Mouse (Mus musculus) skeletal muscle tissue, adult 2 months (tissue): ENCODE data around the gene Bcat1.
A peak's percentile ranks its signal among the peaks of the same experiment; 100 is the strongest.

Source experiments
- DNase-seq: peaks from one replicate; pipeline ENCODE4 v3.0.0-alpha.2; 2012; ENCODE audit warnings: low read depth, low spot score

Bcat1 gene

DNA sequence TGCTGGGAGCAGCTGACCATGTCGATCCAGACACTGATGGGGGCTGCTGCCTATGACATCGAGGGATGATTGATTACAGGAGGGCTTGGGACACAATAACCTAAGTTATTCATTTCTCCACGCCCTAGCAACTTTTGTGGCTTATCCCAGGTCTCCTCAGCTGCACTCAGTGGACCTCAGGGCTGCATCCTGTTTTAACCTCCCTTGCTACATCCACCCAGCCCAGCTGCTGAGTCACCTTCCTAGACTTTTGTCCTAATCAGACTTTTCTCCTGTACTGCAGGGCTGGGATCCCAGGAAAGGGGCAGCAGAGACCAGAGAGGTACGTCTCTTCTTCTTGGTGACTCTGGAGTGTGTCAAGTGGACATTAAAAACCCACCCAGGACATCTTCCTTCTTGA is 19.9 kb downstream of the Bcat1 start:
- no peak for DNase-seq

DNA sequence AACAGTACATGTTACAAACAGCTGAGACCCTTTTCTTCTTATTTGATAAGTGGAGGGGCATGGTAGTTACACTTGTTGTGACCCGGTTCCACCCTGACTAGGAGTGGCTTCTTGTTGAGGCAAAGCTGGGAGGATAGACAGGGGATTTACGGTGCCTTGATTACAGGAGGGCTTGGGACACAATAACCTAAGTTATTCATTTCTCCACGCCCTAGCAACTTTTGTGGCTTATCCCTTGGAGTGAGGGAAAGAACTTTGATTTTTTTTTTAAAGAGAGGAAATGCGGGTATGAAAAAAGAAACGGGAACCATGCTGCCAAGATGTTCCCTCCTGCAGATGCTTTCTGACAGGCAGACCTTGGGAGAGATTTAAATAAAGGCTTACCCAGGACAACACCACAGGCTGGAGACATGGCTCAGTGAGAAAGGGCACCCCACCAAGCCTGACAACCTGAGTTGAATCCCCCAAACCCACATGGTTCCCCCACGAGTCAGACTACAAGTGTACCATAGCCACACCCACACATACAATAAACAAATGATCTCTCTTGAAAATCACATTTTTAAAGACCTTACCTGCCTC is 20.6 kb downstream of the Bcat1 start:
- no peak for DNase-seq

DNA sequence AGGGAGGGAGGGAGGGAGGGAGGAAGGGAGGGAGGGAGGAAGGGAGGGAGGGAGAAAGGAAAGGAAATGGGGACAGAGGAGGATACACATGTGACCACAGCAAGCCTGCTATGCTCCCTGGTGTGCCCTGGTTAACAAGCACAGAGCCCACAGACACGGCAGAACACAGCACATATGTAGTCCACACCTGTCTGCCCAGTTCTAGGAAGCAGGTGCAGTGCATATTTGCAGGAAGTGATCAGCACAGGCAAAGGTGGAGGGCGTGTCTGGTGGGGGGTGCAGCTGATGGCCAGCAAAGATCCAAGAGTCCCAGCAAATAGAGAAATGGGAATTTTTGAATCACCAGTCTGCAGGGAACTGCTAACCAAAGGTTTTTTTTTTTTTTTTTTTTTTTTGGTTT is 23.3 kb downstream of the Bcat1 start:
- DNase-seq: no peak

DNA sequence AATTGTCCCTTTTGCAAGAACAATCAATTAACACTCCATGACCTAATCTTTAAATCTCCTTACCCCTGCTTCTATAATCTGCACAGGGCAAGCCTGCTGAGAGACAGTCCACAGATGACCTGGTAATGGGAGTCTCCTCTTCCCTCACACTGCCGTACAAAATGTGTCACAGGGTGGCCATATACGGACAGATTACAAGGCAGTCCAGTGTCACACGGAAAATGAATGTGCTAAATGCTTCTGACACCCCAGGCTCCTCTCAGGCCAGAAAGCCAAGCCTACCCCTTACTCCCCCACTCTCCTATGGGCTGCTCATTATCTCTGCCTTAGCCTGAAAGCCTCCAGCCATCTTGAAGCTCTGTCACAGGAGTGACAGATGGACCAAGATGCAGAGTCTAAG is 25.1 kb downstream of the Bcat1 start:
- no peak for DNase-seq

DNA sequence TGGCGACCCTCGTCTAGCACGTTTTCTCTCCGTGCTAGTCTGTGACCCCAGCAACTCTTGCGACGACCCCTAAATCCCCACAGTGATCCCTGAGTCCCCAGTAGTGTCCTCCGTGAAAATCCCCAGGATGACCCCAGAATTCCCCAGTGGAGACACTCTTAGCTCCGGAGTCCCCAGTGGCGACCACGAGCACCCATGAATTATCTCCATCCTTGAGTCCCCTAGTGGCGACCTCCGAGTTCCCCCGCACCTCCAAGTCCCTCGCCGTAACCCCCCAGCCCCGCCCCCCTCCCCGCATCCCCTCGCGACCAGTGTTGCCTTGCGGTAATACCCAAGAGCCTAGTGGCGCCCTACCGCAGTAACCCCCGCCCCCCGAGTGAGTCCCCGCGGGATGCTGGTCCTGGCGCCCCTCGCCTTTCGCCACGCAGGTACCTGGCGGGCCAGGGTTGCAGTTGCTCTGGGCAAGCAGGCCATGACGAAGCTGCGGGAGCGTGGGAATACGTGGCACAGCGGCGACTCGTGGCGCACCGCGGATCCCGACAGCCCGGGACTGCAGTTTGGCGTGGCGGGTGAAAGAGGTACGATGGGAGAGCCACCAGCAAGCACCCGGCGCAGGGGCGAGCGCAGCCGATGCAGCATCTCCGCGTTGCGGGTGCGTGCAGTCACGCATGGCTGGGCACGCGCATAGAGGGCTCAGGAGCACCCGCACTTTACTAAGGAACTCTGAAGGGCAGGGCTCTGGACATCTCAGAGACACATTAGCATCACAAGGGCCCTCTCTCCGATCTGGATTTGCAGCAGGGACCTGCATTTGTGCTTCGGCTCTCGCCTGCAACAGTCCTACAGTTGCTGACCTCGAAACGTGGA is 27.6 kb downstream of the Bcat1 start:
- DNase-seq: no peak

DNA sequence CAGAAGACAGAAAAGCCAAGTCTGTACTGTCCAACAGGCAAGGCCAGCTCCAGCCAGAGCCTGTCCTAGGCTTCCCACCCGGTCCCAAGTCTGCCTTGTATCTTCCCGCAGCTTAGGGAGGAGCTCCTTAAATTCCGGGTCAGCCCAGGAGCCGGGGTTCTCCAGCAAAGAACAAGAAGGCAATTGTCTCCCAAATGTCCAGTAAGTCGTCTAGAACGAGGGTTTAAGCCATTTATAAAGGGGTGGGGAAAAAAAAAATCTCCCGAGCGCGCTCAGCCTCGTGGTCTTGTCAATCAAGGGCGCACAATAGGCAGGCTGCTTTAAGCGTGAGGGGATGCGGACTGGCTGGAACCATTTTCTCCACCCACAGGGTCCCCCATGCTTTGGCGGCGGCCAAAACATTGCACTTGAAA is 28.5 kb downstream of the Bcat1 start:
- DNase-seq: no peak

DNA sequence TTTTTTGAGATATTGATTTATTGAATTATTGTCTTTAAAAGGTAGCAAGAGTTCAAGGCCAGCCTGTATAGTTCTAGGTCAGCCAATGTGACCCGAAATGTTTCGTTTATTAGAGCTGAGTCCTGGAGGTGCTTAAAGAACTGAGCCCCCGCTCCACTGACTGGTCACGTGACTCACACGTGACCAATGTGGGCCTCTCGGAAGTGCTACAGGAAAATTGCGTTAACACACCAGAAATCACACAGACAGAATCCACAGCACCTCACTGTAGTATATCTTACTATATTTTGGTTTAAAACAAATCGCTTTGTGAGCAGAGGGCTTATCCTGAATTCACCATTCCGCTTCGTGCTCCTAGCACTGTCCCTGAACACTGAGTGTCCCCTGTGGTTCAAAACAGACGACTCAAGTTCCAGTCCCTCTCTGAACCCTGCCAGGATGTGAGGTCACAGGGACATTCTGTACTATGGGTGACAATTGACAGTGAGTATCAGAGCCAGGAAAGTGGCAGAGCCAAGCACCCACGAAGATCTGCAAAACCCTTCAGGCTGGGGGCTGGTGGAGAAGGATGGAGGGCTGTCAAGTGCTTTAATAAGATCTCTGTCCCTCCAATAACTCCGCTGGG is 29.6 kb downstream of the Bcat1 start:
- no peak for DNase-seq

DNA sequence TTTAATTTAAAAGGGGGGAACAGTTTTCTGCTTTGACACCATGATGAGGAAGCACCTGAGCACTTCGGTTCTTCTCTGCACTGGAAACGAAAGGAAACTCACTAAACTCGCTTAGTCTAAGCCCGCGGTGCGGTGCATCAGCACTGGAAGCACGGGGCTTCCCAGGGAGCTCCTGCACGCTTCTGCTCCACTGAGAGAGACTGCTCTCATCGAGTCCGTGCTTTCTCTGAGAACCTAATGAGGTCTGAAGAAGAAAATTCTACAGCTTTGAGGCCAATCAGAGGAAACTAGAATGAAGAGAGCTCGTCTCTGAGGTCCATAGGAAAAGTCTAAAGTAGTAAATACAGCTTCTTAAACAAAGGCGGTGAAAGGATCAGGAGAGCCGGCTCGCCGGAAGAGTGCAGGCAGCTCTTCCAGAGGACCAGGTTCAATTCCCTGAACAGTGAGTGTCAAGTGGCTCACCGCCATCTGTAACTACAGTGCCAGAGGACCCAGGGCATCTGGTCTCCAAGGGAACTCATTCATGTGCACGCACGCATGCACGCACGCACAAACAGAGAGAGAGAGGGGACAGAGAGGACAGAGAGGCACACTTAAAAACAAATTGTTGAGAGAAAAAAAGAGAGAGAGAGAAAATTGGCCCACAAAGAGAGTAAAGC is 30.9 kb downstream of the Bcat1 start:
- DNase-seq: no peak

DNA sequence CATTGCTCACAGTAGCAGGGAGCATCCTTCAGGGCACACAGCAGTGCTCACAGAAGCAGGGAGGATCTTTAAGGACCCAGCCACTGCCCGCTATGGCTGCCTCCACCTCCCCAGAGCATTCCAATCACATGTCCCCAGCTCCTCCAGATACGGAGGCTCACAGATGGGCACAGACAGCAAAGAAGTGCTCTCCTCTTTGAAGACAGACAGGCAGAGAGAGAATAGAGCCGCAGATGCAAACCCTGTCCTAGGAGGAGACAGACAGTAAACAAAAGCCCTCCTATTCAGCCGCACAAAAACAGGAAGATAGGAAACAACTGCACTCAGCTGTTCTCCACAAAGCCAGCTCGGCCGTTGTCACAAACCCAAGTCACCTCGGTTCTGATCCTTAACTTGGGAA is 35.3 kb downstream of the Bcat1 start:
- no peak for DNase-seq

DNA sequence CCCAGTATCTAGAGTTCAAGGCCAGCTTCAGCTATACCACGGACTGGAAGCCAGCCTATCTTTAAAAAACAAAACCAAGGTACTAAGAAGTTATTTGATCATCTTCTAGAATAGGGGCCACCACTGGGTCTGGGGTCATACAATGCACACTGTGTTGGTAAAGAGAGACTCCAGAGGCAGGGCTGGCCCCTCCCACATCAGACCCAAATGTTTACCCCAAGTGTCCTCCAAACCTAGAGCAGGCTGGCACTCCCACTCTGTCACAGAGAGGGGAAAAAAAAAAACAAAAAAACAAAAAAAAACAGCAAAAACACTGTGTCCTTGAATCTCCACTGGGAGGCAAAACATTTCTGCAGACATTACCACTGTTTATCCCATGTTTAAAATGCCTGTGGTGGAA is 38.4 kb downstream of the Bcat1 start:
- DNase-seq: no peak

DNA sequence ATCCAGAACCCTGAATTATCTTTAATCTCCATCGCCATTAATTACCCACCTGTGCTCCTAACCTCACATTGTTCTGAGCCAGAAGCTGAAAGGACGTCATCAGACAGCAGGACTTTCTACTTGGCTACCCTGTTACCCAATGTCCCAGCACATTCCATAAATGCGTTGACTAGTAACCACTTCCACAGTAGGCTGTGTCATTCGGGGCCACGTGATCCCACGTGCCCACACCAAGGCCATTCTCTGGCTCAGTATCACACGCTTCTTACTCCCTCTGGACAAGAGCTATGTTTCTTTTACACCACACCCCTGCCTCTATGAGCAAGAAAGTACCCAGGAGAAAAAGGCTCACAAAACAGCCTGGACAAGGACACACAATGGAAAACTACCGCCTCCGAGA is 40.6 kb downstream of the Bcat1 start:
- DNase-seq: no peak

DNA sequence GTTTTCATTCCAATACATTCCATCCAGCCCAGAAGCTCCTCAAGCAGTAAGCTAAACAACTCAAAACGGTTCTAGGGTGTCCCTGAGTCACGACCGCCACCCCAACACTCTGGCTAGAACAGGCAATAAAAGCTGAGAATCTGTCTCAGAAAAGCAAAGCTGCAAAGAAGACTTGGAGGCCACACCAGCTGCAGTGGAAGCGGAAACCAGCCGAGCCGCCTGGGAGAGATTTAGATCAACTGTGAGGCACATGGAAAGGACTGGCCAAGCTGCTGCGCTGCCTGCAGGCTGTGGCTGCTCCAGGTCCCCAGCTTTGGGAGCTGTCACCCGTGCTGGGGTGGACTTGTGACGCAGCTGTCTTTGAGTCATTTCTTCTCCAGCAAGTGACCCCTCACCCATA is 45.4 kb downstream of the Bcat1 start:
- DNase-seq: no peak

DNA sequence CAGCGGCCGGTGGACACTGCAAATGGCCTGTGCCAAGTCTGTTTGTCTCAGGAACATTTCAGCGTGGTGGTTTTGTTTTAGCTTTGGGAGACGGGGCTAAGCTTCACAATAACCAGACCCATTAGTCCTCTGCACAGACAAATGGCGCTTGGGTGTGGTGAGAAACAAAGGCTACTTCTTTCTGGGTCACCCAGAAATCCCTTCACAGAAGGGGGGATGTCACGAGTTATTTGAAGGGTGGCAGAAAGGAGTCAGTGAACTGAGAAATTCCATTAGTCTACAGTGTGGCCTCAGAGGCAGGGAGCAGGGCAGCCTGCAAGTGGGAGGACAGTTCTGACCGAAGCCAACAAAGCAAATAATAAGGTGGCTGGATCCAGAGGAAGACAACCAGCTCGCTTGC is 52.0 kb downstream of the Bcat1 start:
- no peak for DNase-seq

DNA sequence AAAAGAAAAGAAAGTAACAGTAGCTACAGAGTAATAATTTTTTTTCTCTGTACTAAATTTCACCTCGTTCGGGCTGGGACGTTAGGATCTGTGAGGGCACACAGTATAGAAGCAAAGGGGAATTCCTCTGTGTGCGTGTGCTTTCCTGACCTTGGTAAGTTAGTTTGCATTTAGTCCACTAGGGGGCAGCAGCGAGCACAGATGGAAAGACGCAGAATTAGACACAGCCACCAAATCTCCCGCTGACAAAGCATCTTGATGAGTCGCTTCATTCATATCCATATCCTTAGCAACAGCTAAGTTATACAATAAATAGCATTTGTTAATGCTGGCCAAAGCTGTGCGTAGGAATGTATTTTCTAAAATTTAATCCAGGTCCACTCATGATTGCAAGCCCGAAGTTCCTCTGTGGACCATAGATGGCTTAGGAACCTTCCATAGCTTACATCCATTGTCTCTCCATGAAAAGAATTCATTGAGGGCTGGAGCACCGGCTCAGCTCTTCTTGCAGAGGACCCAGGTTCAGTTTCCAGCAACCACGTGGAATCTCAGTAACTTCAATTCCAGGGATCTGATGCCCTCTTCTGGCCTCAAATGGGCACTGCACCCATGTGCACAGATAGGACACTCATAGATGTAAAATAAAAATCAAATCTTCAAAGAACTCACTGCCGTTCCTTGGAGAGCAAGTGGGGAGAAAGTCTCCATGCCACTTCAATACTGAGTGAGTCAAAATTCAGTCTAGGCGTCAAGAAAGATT is 52.8 kb downstream of the Bcat1 start:
- DNase-seq: no peak

DNA sequence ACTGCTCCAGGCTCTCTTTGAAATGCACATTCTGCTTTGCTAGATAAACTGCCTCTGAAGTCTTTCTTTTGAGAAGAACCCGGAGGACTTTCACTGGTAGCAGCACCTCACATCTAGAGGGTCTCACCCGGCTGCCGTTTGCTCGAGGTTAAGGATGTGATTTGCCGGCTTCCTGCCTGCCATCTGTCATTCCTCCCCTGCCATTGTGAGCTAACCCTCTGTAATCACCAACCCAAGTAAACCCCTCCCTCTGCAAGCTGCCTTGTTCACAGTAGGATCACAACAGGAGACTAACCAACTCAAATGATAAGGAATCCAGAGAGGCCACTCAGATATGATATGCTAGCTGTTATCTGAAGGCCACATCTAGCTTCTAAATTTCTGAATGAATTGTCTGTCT is 53.6 kb downstream of the Bcat1 start:
- DNase-seq: no peak

DNA sequence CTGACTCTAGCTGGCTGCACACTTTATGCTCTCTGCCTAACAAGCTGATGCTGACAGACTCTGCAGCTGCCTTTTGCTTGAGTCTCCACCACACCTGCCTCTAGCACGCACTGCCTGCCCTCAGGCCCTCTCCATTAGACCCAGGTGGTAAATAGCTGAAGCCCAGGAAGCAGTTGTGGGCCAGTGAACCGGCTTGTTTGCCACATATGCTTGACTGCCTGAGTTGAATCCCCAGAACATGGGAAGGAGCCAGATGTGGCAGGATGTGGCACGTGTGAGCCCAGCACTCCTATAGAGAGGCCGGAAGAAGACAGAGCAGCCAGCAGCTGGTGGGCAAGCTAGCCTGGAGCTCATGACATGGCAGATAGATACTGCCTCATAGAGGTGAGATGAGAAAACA is 55.4 kb downstream of the Bcat1 start:
- peak; percentile 10 for DNase-seq

DNA sequence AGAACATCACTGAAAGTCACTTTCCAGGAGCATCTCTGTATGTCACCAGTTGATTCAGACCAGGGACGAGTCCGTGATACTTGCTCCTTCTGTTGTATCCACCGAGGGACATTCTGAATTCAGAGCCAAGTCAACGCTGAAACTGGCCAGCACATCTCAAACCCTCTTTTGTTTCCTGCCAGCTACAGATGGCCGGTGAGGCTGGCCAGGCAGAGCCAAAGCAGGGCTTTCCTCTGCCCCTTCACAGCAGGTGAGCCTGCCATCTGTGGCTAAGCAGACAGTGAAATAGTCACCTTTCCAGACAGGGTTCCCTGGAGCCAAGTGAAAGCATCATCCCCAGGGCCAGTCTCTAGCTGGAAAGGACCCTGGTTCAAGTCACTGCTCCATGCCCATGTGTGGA is 57.7 kb downstream of the Bcat1 start:
- DNase-seq: no peak

DNA sequence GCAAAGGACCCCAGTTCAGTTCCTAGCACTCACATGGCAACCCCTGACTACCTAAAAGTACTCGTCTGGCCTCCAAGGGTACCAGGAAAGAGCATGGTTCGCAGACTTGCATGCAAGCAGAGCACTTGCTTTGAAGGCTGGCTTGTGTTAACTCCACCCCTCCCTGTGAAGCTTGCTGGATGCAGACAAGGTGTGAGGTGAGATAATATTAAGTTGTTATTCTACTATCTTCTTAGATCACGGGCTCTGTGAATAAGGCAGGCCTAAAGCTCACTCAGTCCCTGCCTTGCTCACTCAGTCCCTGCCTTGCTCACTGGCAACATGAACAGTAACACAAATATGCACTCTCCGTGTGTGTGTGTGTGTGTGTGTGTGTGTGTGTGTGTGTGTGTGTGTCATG is 58.5 kb downstream of the Bcat1 start:
- no peak for DNase-seq

DNA sequence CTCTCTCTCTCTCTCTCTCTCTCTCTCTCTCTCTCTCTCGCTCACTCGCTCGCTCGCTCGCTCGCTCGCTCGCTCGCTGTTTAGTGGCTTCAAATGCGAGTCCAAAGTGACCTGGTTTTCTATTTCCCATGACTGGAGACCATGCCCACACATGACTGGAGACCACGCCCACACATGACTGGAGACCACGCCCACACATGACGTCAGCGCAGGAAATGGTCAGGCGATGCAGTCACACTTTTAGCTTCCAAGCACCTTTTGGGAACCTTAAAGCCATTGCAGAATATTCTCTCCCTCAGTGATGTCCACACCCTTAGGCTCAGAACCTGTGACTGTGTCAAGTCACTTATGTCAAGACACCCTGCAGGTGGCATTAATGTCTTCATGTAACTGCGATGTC is 59.3 kb downstream of the Bcat1 start:
- no peak for DNase-seq

DNA sequence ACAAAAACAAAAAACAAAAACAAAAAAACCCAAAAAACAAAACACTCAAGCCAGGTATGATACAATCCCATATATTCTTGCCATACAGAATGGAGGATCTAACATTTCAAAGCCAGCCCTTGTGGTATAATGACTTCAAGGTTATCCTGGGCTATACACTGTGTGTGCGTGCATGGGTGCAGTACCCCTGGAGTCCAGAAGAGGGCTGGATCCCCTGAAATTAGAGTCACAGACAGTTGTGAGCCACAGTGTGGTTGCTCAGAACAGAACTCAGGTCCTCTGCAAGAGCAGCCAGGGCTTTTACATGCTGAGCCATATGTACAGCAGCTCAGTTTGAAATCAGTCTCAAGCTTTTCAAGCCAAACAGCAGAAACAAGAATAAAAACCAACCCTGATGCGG is 61.0 kb downstream of the Bcat1 start:
- no peak for DNase-seq

DNA sequence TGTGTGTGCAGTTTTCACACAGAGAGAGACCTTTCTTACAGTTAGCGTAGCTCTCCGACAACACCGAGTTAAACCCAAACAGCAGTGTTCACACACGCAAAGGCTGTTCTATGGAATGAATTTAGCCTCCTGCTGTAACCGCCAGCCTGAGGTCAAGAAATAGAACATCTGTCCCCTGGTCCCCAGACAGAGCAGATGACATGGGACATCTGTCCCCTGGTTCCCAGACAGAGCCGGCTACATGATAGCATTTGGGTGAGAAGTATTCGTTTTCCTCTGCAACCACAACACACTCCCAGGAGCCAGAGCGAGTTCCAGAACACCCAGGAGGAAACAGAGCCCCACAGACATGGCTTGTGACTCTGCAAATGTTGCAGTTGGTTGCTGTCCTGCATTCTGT is 63.3 kb downstream of the Bcat1 start:
- no peak for DNase-seq

DNA sequence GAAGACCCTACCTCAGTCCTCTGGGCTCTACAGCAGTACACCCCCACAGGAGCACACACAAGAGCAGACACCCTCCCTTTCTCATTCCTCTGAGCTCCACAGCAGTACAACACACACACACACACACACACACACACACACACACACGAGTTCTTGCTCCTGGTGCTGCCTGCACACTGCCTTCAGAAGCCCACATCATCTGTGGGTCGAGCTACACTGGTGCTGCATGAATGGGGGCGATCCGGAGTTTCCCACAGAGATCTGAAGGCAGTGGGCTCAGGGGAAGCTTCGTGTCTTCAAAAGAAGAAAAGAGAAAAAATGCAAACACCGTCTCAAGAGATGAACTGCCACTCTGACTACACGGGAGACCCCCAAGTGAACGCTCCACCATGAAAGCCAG is 64.8 kb downstream of the Bcat1 start:
- DNase-seq: no peak
